Mouse (Mus musculus): Measurements from ENCODE around the gene Sgms2. TPM values are rescaled to one million over a fixed set of nuclear protein-coding genes. Genes with fewer than 3 reads are reported as not detected.
A peak's percentile ranks its signal among the peaks of the same experiment; 100 is the strongest.

Sgms2 gene
- total and polyA plus RNA-seq, 2 experiments from 2014 or later, result 2.1 to 4.4 TPM

- Histone ChIP-seq H3K9me3 (ENCODE audit: low read length) (no peaks in the 10 kb centered on the region), H3K27ac (ENCODE audit: low read depth, low read length) (no peak overlapping the region), H3K4me3 (ENCODE audit: low read depth, low read length) (no peak overlapping the region), H3K4me2 (ENCODE audit: low read depth) (no peak overlapping the region), H3K36me3 (ENCODE audit: insufficient read depth) (no peaks in the 10 kb centered on the region), H3K27me3 (ENCODE audit: insufficient read depth, low read length) (peaks cover under 1% of the 10 kb centered on the region; the same call in 1 of the 2 replicates), H3K9ac (no peak overlapping the region), H3K4me1 (ENCODE audit: insufficient read depth) (no peaks in the 10 kb centered on the region)
- DNase-seq (no peak), ATAC-seq (no peak)
- TF ChIP-seq CTCF (IDR thresholded peaks at IDR 0.05; ENCODE audit: low read depth), result no peak
- 47% methylated on average over 10 of the region's 10 CpGs for WGBS
Observed at GRCm38 (mm10) chr3:131496506-131497122, 5.4 kb upstream of the Sgms2 start.

- no peak for TF ChIP-seq CTCF (IDR thresholded peaks at IDR 0.05; ENCODE audit: low read depth)
- DNase-seq (no peak), ATAC-seq (no peak)
- no peak overlapping the region for H3K4me2 ChIP-seq (ENCODE audit: low read depth)
- 86% methylated on average over 1 of the region's 1 CpGs for WGBS
- no peaks in the 10 kb centered on the region for H3K9me3 ChIP-seq (ENCODE audit: low read length)
- H3K27ac ChIP-seq (ENCODE audit: low read depth, low read length), result no peak overlapping the region
- H3K9ac ChIP-seq, result no peak overlapping the region
- no peaks in the 10 kb centered on the region for H3K36me3 ChIP-seq (ENCODE audit: insufficient read depth)
- H3K4me3 ChIP-seq (ENCODE audit: low read depth, low read length), result no peak overlapping the region
- H3K4me1 ChIP-seq (ENCODE audit: insufficient read depth), result 0 out of 2 replicates have a peak, but pooled peaks cover 3% of the 10 kb centered on the region
- peaks cover 14% of the 10 kb centered on the region; the same call in 1 of the 2 replicates for H3K27me3 ChIP-seq (ENCODE audit: insufficient read depth, low read length)
Observed at GRCm38 (mm10) chr3:131495076-131495475, 3.9 kb upstream of the Sgms2 start.

- no peak overlapping the region for H3K27ac ChIP-seq (ENCODE audit: low read depth, low read length)
- WGBS, result 81% methylated on average over 6 of the region's 6 CpGs
- H3K9ac ChIP-seq, result no peak overlapping the region
- H3K4me1 ChIP-seq (ENCODE audit: insufficient read depth), result 0 out of 2 replicates have a peak, but pooled peaks cover 7% of the 10 kb centered on the region
- no peak for DNase-seq
- H3K9me3 ChIP-seq (ENCODE audit: low read length), result no peaks in the 10 kb centered on the region
- no peak for TF ChIP-seq CTCF (IDR thresholded peaks at IDR 0.05; ENCODE audit: low read depth)
- no peaks in the 10 kb centered on the region for H3K36me3 ChIP-seq (ENCODE audit: insufficient read depth)
- H3K4me2 ChIP-seq (ENCODE audit: low read depth), result no peak overlapping the region
- no peak overlapping the region for H3K4me3 ChIP-seq (ENCODE audit: low read depth, low read length)
- H3K27me3 ChIP-seq (ENCODE audit: insufficient read depth, low read length), result peaks cover 19% of the 10 kb centered on the region
- no peak for ATAC-seq
Observed at GRCm38 (mm10) chr3:131493194-131493593, 2.0 kb upstream of the Sgms2 start.

GRCm38 (mm10) chr3:131491980-131492379 lies 769 bp upstream of the Sgms2 start:
- DNase-seq, result no peak
- Histone ChIP-seq H3K36me3 (ENCODE audit: insufficient read depth) (no peaks in the 10 kb centered on the region), H3K27ac (ENCODE audit: low read depth, low read length) (no peak overlapping the region), H3K4me1 (ENCODE audit: insufficient read depth) (0 out of 2 replicates have a peak, but pooled peaks cover 7% of the 10 kb centered on the region), H3K4me2 (ENCODE audit: low read depth) (no peak overlapping the region), H3K9ac (no peak overlapping the region), H3K4me3 (ENCODE audit: low read depth, low read length) (no peak overlapping the region), H3K27me3 (ENCODE audit: insufficient read depth, low read length) (peaks cover 19% of the 10 kb centered on the region), H3K9me3 (ENCODE audit: low read length) (no peaks in the 10 kb centered on the region)
- no peak for ATAC-seq
- WGBS, result 95% methylated on average over 7 of the region's 7 CpGs
- TF ChIP-seq CTCF (IDR thresholded peaks at IDR 0.05; ENCODE audit: low read depth), result no peak

GRCm38 (mm10) chr3:131490143-131490908 lies 885 bp downstream of the Sgms2 start:
- peak overlapping the region; percentile 76 for H3K4me3 ChIP-seq (ENCODE audit: low read depth, low read length)
- H3K4me2 ChIP-seq (ENCODE audit: low read depth), result peak overlapping the region; percentile 98
- H3K27ac ChIP-seq (ENCODE audit: low read depth, low read length), result no peak overlapping the region
- ATAC-seq (peak; percentile 91), DNase-seq (peak; percentile 34)
- H3K9ac ChIP-seq, result peak overlapping the region; percentile 51
- no peak for TF ChIP-seq CTCF (IDR thresholded peaks at IDR 0.05; ENCODE audit: low read depth)
- WGBS, result under 1% methylated on average over 71 of the region's 78 CpGs
- H3K27me3 ChIP-seq (ENCODE audit: insufficient read depth, low read length), result peaks cover 19% of the 10 kb centered on the region
- H3K4me1 ChIP-seq (ENCODE audit: insufficient read depth), result 0 out of 2 replicates have a peak, but pooled peaks cover 7% of the 10 kb centered on the region
- no peaks in the 10 kb centered on the region for H3K9me3 ChIP-seq (ENCODE audit: low read length)
- H3K36me3 ChIP-seq (ENCODE audit: insufficient read depth), result no peaks in the 10 kb centered on the region

- Histone ChIP-seq H3K27ac (ENCODE audit: low read depth, low read length) (no peak overlapping the region), H3K36me3 (ENCODE audit: insufficient read depth) (no peaks in the 10 kb centered on the region), H3K4me3 (ENCODE audit: low read depth, low read length) (peak overlapping the region; percentile 76), H3K9ac (peak overlapping the region; percentile 51), H3K4me2 (ENCODE audit: low read depth) (peak overlapping the region; percentile 98), H3K27me3 (ENCODE audit: insufficient read depth, low read length) (peaks cover 19% of the 10 kb centered on the region), H3K4me1 (ENCODE audit: insufficient read depth) (0 out of 2 replicates have a peak, but pooled peaks cover 7% of the 10 kb centered on the region), H3K9me3 (ENCODE audit: low read length) (no peaks in the 10 kb centered on the region)
- 2% methylated on average over 36 of the region's 36 CpGs for WGBS
- ATAC-seq (peak; percentile 82), DNase-seq (peak; percentile 31)
- no peak for TF ChIP-seq CTCF (IDR thresholded peaks at IDR 0.05; ENCODE audit: low read depth)
Observed at GRCm38 (mm10) chr3:131489657-131490142, 1.5 kb downstream of the Sgms2 start.

GRCm38 (mm10) chr3:131488969-131489368 lies 2.2 kb downstream of the Sgms2 start:
- H3K4me2 ChIP-seq (ENCODE audit: low read depth), result no peak overlapping the region
- no peak for ATAC-seq

More at GRCm38 (mm10) chr3:131488969-131489368, 2.2 kb downstream of the Sgms2 start:
- Histone ChIP-seq H3K27ac (ENCODE audit: low read depth, low read length) (no peak overlapping the region), H3K9me3 (ENCODE audit: low read length) (no peaks in the 10 kb centered on the region), H3K4me3 (ENCODE audit: low read depth, low read length) (no peak overlapping the region), H3K9ac (no peak overlapping the region), H3K27me3 (ENCODE audit: insufficient read depth, low read length) (peaks cover 19% of the 10 kb centered on the region), H3K4me1 (ENCODE audit: insufficient read depth) (0 out of 2 replicates have a peak, but pooled peaks cover 7% of the 10 kb centered on the region), H3K36me3 (ENCODE audit: insufficient read depth) (no peaks in the 10 kb centered on the region)
- DNase-seq, result no peak
- no peak for TF ChIP-seq CTCF (IDR thresholded peaks at IDR 0.05; ENCODE audit: low read depth)
- WGBS, result 25% methylated on average over 5 of the region's 5 CpGs
